Mouse (Mus musculus): ENCODE results near the gene Tm9sf2. TPM values are rescaled to one million over a fixed set of nuclear protein-coding genes. Genes with fewer than 3 reads are reported as not detected.
"Not testable (repeated sequence)": the region's sequence is repeated elsewhere in the genome, so short reads cannot be mapped to it uniquely, and the experiment has no call there.

Tm9sf2 gene
- polyA plus RNA-seq, 1 experiment from 2014 or later: 132 TPM

- no peak overlapping the region for H3K27ac ChIP-seq (ENCODE audit: low read depth, low read length)
- ATAC-seq (ENCODE audit: insufficient read depth, low FRiP score, low TSS enrichment): no peak
These were observed 23.3 kb upstream of the Tm9sf2 start for GRCm38 (mm10) chr14:122083499-122083898.

GRCm38 (mm10) chr14:122087956-122088355, 18.9 kb upstream of the Tm9sf2 start:
- Histone ChIP-seq H3K9ac (ENCODE audit: low read length) (no peak overlapping the region), H3K36me3 (ENCODE audit: control insufficient read depth, insufficient read depth, low read length) (no peaks in the 10 kb centered on the region), H3K27me3 (ENCODE audit: control insufficient read depth, insufficient read depth, low read length) (no peaks in the 10 kb centered on the region), H3K4me2 (ENCODE audit: low read depth) (no peak overlapping the region), H3K27ac (ENCODE audit: low read depth, low read length) (no peak overlapping the region), H3K4me3 (ENCODE audit: low read depth, low read length) (no peak overlapping the region), H3K9me3 (ENCODE audit: control insufficient read depth, low read length) (no peaks in the 10 kb centered on the region), H3K4me1 (ENCODE audit: control insufficient read depth, insufficient read depth, low read length) (no peaks in the 10 kb centered on the region)
- ATAC-seq (ENCODE audit: insufficient read depth, low FRiP score, low TSS enrichment) (no peak), DNase-seq (ENCODE audit: low spot score) (no peak)
- 91% methylated on average over 5 of the region's 5 CpGs for WGBS

More at GRCm38 (mm10) chr14:122083499-122083898, 23.3 kb upstream of the Tm9sf2 start:
- Histone ChIP-seq H3K4me3 (ENCODE audit: low read depth, low read length) (no peak overlapping the region), H3K9me3 (ENCODE audit: control insufficient read depth, low read length) (no peaks in the 10 kb centered on the region), H3K4me2 (ENCODE audit: low read depth) (no peak overlapping the region), H3K9ac (ENCODE audit: low read length) (no peak overlapping the region), H3K27me3 (ENCODE audit: control insufficient read depth, insufficient read depth, low read length) (no peaks in the 10 kb centered on the region), H3K4me1 (ENCODE audit: control insufficient read depth, insufficient read depth, low read length) (no peaks in the 10 kb centered on the region), H3K36me3 (ENCODE audit: control insufficient read depth, insufficient read depth, low read length) (no peaks in the 10 kb centered on the region)
- WGBS: 89% methylated on average over 7 of the region's 7 CpGs
- no peak for DNase-seq (ENCODE audit: low spot score)

DNA sequence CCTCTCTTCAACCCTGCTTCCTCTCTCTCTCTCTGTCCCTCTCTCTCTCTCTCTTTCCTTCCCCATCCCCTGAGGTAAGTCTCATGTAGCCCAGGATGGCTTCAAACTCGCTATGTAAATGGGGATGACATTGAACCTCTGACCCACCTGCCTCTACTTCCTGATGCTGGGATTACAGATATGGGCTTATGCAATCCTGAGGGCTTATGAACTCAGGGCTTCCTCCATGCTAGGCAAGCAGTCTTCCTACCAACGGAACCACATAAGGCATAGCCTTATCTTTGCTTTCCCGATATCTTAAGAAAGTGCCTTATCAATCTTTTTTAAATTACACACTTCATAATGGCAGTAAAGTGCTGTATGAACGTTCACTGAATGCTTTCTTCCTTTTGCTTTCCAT, 14.5 kb upstream of the Tm9sf2 start:
- WGBS: 74% methylated on average over 4 of the region's 4 CpGs
- Histone ChIP-seq H3K27ac (ENCODE audit: low read depth, low read length) (no peak overlapping the region), H3K36me3 (ENCODE audit: control insufficient read depth, insufficient read depth, low read length) (no peaks in the 10 kb centered on the region)

DNA sequence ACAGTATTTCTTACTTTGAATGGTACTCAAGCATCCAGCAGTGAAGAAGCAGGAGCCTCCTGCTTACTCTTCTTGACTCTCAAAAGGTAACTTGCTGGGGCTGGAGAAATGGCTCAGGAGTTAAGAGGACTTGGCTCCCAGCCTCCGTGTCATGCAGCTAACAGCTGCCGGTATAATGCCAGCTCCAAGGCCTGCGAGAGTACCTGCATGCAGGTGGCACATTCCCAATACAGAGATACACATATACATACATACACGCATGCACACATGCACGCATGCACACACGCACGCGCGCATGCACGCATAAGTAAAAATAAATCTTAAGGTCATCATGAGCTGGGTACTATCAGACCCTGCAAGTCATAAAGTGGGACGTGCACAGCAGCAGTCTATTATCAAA, 10.5 kb upstream of the Tm9sf2 start:
- H3K4me3 ChIP-seq (ENCODE audit: low read depth, low read length): no peak overlapping the region
- H3K9ac ChIP-seq (ENCODE audit: low read length): no peak overlapping the region
- no peak overlapping the region for H3K27ac ChIP-seq (ENCODE audit: low read depth, low read length)
- ATAC-seq (ENCODE audit: insufficient read depth, low FRiP score, low TSS enrichment) (no peak), DNase-seq (ENCODE audit: low spot score) (no peak)
- no peaks in the 10 kb centered on the region for H3K36me3 ChIP-seq (ENCODE audit: control insufficient read depth, insufficient read depth, low read length)
- H3K4me2 ChIP-seq (ENCODE audit: low read depth): no peak overlapping the region
- WGBS: 95% methylated on average over 11 of the region's 11 CpGs
- no peaks in the 10 kb centered on the region for H3K27me3 ChIP-seq (ENCODE audit: control insufficient read depth, insufficient read depth, low read length)
- H3K9me3 ChIP-seq (ENCODE audit: control insufficient read depth, low read length): no peaks in the 10 kb centered on the region
- no peaks in the 10 kb centered on the region for H3K4me1 ChIP-seq (ENCODE audit: control insufficient read depth, insufficient read depth, low read length)

More for the DNA sequence above, 14.5 kb upstream of the Tm9sf2 start:
- no peak for ATAC-seq (ENCODE audit: insufficient read depth, low FRiP score, low TSS enrichment)
- DNase-seq (ENCODE audit: low spot score): no peak
- no peak overlapping the region for H3K4me3 ChIP-seq (ENCODE audit: low read depth, low read length)
- H3K9ac ChIP-seq (ENCODE audit: low read length): no peak overlapping the region
- H3K27me3 ChIP-seq (ENCODE audit: control insufficient read depth, insufficient read depth, low read length): no peaks in the 10 kb centered on the region
- no peaks in the 10 kb centered on the region for H3K9me3 ChIP-seq (ENCODE audit: control insufficient read depth, low read length)
- H3K4me1 ChIP-seq (ENCODE audit: control insufficient read depth, insufficient read depth, low read length): no peaks in the 10 kb centered on the region
- no peak overlapping the region for H3K4me2 ChIP-seq (ENCODE audit: low read depth)

DNA sequence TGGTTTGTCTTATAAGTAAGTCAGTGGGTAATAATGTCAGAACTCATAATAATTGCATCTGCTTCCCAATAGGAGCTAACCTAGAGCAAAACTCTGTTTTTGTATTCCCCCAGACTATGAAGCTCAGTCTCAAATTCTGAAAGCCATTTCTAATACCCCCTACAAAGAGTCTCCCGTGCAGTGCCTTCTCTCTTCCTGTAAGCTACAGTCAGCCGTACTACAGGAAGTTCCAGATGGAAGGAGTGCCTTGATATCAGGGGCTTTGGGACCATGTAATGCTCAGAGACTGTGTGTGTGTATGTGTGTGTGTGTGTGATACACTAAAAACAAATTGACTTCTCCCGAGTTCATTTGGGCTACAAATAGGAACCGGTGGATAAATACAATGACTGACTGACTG, 7.3 kb upstream of the Tm9sf2 start:
- WGBS: 90% methylated on average over 4 of the region's 4 CpGs
- no peak overlapping the region for H3K27ac ChIP-seq (ENCODE audit: low read depth, low read length)
- no peak overlapping the region for H3K9ac ChIP-seq (ENCODE audit: low read length)
- DNase-seq (ENCODE audit: low spot score) (no peak), ATAC-seq (ENCODE audit: insufficient read depth, low FRiP score, low TSS enrichment) (no peak)
- H3K4me2 ChIP-seq (ENCODE audit: low read depth): no peak overlapping the region
- no peaks in the 10 kb centered on the region for H3K9me3 ChIP-seq (ENCODE audit: control insufficient read depth, low read length)
- no peak overlapping the region for H3K4me3 ChIP-seq (ENCODE audit: low read depth, low read length)
- no peaks in the 10 kb centered on the region for H3K36me3 ChIP-seq (ENCODE audit: control insufficient read depth, insufficient read depth, low read length)
- no peaks in the 10 kb centered on the region for H3K27me3 ChIP-seq (ENCODE audit: control insufficient read depth, insufficient read depth, low read length)
- no peaks in the 10 kb centered on the region for H3K4me1 ChIP-seq (ENCODE audit: control insufficient read depth, insufficient read depth, low read length)

- H3K27ac ChIP-seq (ENCODE audit: low read depth, low read length); H3K9me3 ChIP-seq (ENCODE audit: control insufficient read depth, low read length); DNase-seq (ENCODE audit: low spot score); H3K27me3 ChIP-seq (ENCODE audit: control insufficient read depth, insufficient read depth, low read length); ATAC-seq (ENCODE audit: insufficient read depth, low FRiP score, low TSS enrichment); H3K36me3 ChIP-seq (ENCODE audit: control insufficient read depth, insufficient read depth, low read length); H3K9ac ChIP-seq (ENCODE audit: low read length); H3K4me2 ChIP-seq (ENCODE audit: low read depth); H3K4me3 ChIP-seq (ENCODE audit: low read depth, low read length); H3K4me1 ChIP-seq (ENCODE audit: control insufficient read depth, insufficient read depth, low read length): not testable (repeated sequence)
- 91% methylated on average over 9 of the region's 9 CpGs for whole genome bisulfite sequencing
These were observed 4.9 kb upstream of the Tm9sf2 start for GRCm38 (mm10) chr14:122101890-122102289.

DNA sequence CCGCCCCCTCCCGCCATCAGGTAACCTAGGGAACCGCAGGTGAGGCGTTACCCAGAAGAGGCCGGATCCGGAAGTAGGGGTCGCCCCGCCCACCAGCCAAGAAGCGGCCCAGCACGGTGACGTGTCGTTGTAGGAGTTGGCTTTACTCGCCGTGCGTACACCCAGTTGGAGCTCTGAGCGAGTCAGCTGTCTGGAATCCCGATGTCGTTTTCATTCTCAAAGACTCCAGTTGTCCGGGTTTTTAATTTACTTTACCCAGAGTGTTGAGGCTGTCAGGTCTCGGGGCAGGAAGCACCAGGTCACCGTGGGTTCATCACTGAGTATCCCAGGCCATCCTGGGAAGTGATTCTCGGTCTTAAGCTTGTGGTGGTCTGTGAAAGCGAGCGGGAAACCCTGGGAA, 2.0 kb upstream of the Tm9sf2 start:
- DNase-seq (ENCODE audit: low spot score): peak; percentile 90

DNA sequence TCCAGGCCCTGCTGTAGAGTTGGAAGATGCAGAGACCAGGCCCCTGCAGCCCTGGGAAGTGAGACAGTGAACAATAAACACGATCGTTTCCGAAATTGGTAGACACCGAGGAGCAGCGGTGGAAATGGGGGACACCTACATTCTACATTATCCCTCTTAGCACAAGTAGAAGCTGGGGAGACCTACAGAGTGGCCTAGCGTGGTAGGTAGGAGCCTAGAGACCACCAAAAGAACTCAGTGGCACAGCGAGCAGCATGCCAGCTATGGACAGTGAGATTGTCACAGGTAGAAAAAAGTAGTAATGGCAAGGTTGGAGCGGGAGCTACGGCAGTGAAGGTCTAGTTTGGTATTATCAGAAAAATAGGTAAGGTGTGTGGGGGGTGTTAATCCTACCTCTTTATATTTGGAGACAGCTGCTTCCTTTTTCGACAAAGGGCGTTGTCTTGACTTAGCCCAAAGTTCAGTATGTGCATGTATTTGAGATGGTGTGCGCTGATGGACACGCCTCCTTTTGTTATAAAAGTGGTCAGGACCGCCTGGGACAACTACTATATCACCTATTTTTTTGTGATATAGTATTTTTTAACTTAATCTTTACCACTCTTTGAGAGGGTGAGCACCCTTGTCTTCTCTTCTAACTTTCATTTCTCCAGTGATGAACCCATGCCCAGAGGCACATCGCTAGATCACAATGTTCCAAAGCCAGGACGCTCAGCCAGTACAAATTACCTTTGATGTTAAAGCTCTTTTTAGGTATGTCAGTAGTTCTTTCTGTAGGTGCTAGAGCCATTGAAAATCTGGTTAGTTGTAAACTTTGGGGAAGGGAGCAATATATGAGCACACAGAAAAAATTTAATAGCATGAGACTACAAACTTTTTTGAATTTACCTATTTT, 1.2 kb upstream of the Tm9sf2 start:
- H3K27me3 ChIP-seq (ENCODE audit: control insufficient read depth, insufficient read depth, low read length): no peaks in the 10 kb centered on the region
- H3K9ac ChIP-seq (ENCODE audit: low read length): peak overlapping the region; percentile 55
- H3K27ac ChIP-seq (ENCODE audit: low read depth, low read length): peak overlapping the region; percentile 86
- no peaks in the 10 kb centered on the region for H3K9me3 ChIP-seq (ENCODE audit: control insufficient read depth, low read length)
- no peaks in the 10 kb centered on the region for H3K36me3 ChIP-seq (ENCODE audit: control insufficient read depth, insufficient read depth, low read length)
- DNase-seq (ENCODE audit: low spot score) (no peak), ATAC-seq (ENCODE audit: insufficient read depth, low FRiP score, low TSS enrichment) (no peak)
- peaks cover 17% of the 10 kb centered on the region for H3K4me1 ChIP-seq (ENCODE audit: control insufficient read depth, insufficient read depth, low read length)
- peak overlapping the region; percentile 76 for H3K4me2 ChIP-seq (ENCODE audit: low read depth)
- H3K4me3 ChIP-seq (ENCODE audit: low read depth, low read length): peak overlapping the region; percentile 37
- 70% methylated on average over 16 of the region's 16 CpGs for WGBS

More for the DNA sequence above, 2.0 kb upstream of the Tm9sf2 start:
- Histone ChIP-seq H3K4me1 (ENCODE audit: control insufficient read depth, insufficient read depth, low read length) (peaks cover 17% of the 10 kb centered on the region), H3K27me3 (ENCODE audit: control insufficient read depth, insufficient read depth, low read length) (no peaks in the 10 kb centered on the region), H3K27ac (ENCODE audit: low read depth, low read length) (peak overlapping the region; percentile 86), H3K9me3 (ENCODE audit: control insufficient read depth, low read length) (no peaks in the 10 kb centered on the region), H3K4me2 (ENCODE audit: low read depth) (peak overlapping the region; percentile 76), H3K36me3 (ENCODE audit: control insufficient read depth, insufficient read depth, low read length) (no peaks in the 10 kb centered on the region), H3K9ac (ENCODE audit: low read length) (peak overlapping the region; percentile 55), H3K4me3 (ENCODE audit: low read depth, low read length) (peak overlapping the region; percentile 37)
- WGBS: under 1% methylated on average over 24 of the region's 24 CpGs
- ATAC-seq (ENCODE audit: insufficient read depth, low FRiP score, low TSS enrichment): peak; percentile 86

Measured in neural tube, embryonic 11.5 days (tissue).